Mouse (Mus musculus) adrenal gland, adult 2 months (tissue): ENCODE measurements at regions not wholly inside any gene's neighbourhood (a gene's known extent, or its start where the extent isn't known, plus 50 kb on each side); places are given as distances from the start of the nearest gene placed in this dataset.
A peak's percentile ranks its signal among the peaks of the same experiment; 100 is the strongest.

Experiments
- DNase-seq: peaks from one replicate; pipeline ENCODE4 v3.0.0; 2021

DNA sequence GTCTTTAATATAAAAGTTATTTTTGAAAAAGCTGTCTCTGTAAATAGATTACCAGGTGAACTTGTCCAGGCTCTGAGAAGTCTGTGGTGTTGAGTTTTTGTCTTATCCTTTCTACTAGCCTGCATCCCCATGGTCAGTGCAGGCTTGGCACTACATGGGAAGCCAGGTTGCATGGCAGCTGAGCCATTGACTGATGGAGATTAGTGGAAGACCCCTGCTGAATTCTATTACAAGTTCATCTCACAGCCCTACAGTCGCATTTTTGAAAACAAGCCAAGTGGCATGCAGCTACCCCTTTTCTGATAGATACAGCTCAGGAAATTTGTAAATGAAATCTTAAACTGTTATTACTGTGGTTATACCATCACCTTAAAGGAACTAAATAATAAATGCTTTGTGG, 101.2 kb upstream of the Fam184a start:
- no peak for DNase-seq

DNA sequence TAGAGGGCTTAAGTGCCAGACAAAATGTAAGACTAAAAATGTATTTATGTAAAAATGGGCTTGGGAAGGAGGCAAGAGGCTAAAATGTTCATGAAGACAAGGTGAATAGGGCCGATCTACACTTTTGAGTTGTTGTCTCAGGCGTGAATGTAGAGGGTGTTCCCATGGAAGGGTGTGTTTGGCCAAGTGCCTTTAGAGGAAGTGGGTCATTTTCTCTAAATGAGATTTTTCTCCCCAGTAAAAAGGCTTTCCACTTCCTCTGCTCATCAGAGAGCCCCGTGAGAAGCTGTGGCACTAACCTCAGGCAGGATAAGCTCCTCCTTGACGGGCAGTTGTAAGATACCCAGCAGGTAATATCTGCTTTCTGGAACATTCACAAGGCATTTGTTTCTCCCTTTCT, 99.6 kb upstream of the Fam184a start:
- DNase-seq: no peak

DNA sequence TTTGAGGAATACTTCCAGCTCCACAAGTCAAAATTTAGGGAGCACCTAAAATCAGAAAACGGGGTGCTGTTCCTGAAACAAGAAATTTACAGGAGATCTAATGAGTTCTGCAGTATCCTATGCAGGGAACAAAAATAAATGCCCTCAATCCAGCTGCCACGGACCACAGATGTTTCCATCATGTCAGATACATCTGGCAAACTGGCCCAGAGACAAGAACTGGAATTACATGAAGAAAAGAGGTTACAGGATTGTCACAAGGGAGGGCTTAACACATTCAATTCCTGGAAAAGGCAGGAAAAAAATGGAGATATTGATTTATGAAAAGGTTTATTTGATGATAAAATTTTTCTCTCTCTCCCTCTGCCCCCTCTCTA, 62.3 kb upstream of the Fam184a start:
- no peak for DNase-seq

DNA sequence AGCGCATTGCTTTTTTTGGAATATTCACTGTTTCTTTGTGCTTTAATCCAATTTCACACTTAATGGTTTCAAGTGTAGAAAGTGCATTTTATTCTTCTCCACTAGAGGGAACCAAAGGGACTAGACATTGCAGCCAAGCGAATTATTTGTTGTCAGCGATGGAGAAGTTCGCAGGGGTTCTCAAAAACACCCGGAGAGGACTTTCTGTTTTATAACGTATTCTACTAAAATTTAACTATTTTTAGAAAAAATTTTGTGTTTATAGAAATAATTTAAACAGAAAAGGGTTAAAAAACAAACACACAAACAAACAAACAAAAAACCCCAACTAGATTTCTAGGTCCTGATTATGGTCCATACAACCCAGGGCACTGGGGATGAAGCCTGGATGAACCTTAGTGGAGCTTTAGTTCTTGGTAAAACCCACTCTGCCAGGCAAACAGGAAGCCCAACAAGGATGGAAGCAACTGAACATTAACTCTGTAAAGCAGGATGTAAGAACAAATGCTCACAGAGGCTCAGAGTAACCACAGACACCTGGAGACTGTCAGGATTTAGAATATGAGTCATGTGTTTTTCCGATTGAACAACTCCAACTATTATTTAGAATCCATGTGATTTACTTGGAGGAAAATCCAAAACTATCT, 61.8 kb upstream of the Fam184a start:
- DNase-seq: no peak

DNA sequence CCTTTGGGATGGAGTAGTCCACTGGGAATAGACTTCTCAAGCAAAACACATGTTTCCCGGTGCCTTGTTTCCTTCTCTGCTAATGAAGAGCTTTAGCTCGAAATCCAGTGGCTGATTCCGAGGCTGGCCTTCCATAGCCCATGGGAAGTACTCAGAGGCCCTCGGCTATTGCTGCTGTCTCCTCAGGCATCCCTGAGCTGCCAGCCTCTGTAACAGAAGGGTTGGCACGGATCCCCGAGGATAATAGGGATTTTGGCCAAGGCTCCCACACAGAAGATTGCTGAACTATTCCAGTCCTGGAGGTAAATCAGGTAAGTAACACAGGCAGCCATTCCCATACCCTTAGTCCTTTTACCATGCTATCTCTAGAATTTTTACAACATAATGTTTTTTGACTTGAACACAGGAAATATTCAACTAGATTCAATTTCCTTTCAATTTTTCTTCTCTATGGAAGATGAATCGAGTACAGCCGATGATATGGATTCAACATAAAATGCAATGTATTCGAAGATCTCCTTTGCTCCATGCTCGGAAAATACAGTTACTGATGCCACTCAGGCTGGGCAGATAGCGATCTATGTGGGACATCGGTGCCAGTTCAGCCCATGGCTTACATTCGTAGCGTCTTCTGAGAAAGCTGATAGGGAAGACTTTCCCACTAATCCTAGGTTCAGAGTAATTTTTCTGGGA, 61.1 kb upstream of the Fam184a start:
- DNase-seq: peak; percentile 39

DNA sequence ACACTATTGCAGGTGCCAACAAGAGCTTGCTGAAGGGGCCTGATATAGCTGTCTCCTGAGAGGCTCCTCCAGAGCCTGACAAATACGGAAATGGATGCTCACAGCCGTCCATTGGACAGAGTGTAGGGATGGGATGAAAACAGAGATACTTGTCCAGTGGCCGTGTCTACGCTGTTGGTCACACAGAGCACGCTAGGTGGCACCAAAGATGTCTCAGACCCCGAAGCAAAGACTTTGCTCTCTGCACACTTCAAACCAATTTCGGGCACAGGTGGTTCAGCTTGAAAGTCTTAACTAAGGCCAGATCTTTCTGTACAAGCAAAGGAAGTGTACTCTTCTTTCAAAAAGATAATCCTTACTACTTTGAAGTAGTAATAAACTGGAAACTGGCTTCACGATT, 55.8 kb upstream of the Fam184a start:
- no peak for DNase-seq

DNA sequence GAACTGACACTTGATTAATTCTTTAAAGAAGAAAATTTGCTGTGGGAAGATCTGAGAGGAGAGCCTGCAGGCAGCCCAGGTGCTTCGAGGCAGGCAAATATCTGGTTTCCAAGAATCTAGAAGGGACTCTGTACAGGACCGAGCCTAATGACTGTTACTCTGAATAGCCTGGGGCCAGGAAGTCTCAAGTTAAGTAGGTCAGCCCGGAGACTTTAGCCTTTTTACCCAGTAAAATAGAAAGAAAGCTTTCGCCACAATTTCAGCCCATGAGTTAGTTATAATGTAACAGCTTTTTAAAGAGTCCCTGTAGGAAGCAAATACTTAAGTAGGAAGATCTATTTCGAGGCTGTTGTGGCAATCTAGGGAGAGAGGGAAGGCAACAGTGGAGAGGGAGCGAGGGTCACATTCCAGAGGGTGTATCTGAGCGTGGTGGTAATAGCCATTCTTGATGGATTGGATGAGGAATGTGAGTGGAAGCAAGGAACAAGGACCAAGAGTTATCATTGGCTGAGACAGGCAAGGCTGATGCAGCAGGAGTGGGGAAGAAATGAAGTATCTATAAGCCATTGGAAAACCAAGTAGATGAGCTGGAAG, 50.2 kb upstream of the Fam184a start:
- no peak for DNase-seq
